Mouse (Mus musculus) heart, embryonic 11.5 days (tissue): ENCODE measurements around the gene Vmn2r121. TPM values are rescaled to one million over a fixed set of nuclear protein-coding genes. Genes with fewer than 3 reads are reported as not detected.

Source experiments
- ATAC-seq: fragments of 200-750 bp; cut with Nextera tagmentation; replicated peaks from 2 replicates; pipeline ENCODE4 v1.8.0; 2017; ENCODE audit warnings: moderate library complexity; ENCODE audit not compliant: insufficient number of reproducible peaks, low FRiP score, low TSS enrichment
- H3K27ac ChIP-seq: fragments of 300-500 bp; sonication (generic); 2 replicates; pipeline ENCODE4 v1.5.1; 2014; ENCODE audit warnings: mild to moderate bottlenecking, low read depth, low read length
- H3K27me3 ChIP-seq: fragments of 300-500 bp; sonication (generic); 2 replicates; pipeline ENCODE4 v1.6.1; 2014; ENCODE audit warnings: mild to moderate bottlenecking, low read length, mixed read lengths; ENCODE audit not compliant: control insufficient read depth, insufficient read depth
- H3K36me3 ChIP-seq: fragments of 300-500 bp; sonication (generic); 2 replicates; pipeline ENCODE4 v1.6.1; 2014; ENCODE audit warnings: mild to moderate bottlenecking, low read length, moderate library complexity, mixed read lengths; ENCODE audit not compliant: control insufficient read depth, insufficient read depth
- H3K4me1 ChIP-seq: fragments of 300-500 bp; sonication (generic); 2 replicates; pipeline ENCODE4 v1.6.1; 2014; ENCODE audit warnings: low read length; ENCODE audit not compliant: control insufficient read depth, insufficient read depth
- H3K4me2 ChIP-seq: fragments of 300-500 bp; sonication (generic); 2 replicates; pipeline ENCODE4 v1.6.1; 2014; ENCODE audit warnings: mild to moderate bottlenecking, moderate library complexity
- H3K4me3 ChIP-seq: fragments of 300-500 bp; sonication (generic); 2 replicates; pipeline ENCODE4 v1.5.1; 2014; ENCODE audit warnings: low read depth, low read length
- H3K9ac ChIP-seq: fragments of 300-500 bp; sonication (generic); 2 replicates; pipeline ENCODE4 v1.6.1; 2014; ENCODE audit warnings: mild to moderate bottlenecking, low read depth, low read length, moderate library complexity
- H3K9me3 ChIP-seq: fragments of 300-500 bp; sonication (generic); replicated peaks from 2 replicates; pipeline ENCODE4 v1.6.1; 2016; ENCODE audit warnings: low read length; ENCODE audit not compliant: control insufficient read depth
- WGBS: fragments of 180-500 bp; shearing (Covaris S2); extraction: QIAGEN DNeasy Blood & Tissue Kit; methylation state at CpG from one replicate; pipeline ENCODE4 v1.1.7; 2014; ENCODE audit not compliant: insufficient replicate concordance; 5-methylcytosine and 5-hydroxymethylcytosine counted together
- polyA plus RNA-seq: library from polyadenylated mRNA; unstranded; fragments of >200 nt; fragmentation: Nextera tagmentation; extraction: Ambion mirVana; gene quantifications from 2 replicates; pipeline ENCODE4 v1.2.1, GENCODE M21; 2014

Vmn2r121 gene
- polyA plus RNA-seq: not detected in 2 replicates

DNA sequence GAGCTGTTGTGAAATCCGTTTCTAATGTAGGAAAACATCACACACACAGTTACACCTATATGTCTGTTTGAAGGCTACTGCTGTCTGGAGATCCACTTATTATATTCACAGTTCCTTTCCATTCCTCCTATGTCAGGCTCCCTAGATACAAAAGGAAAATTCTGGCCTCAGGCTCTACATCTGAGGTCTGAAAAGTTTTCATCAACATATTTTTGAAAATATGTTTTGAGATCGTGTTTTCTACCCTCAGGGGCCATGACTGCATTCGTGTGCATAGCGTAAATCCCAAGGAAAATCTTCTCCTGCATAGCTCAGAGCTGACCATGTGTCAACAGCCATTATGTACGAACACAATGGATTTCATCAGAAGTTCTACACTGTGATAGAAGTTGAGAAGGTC lies at the start of gene Vmn2r121:
Gene Vmn2r121 (minus strand): TSS at position 101 of the 400 bp plus-strand sequence.
- no peaks in the 10 kb centered on the region for H3K9me3 ChIP-seq
- H3K9ac ChIP-seq: no peak within 1 kb of the TSS
- ATAC-seq: no peak
- H3K4me2 ChIP-seq: no peak within 1 kb of the TSS
- WGBS: 59% methylated on average over 5 of the region's 5 CpGs
- no peak within 1 kb of the TSS for H3K4me3 ChIP-seq
- H3K4me1 ChIP-seq: no peaks in the 10 kb centered on the region
- H3K36me3 ChIP-seq: no peaks in the 10 kb centered on the region
- H3K27ac ChIP-seq: no peak within 1 kb of the TSS
- H3K27me3 ChIP-seq: no peaks in the 10 kb centered on the region
